Mouse (Mus musculus) lung, embryonic 14.5 days (tissue): ENCODE data around the gene Il27ra. TPM values are rescaled to one million over a fixed set of nuclear protein-coding genes. Genes with fewer than 3 reads are reported as not detected.

ENCODE experiments used
- ATAC-seq: fragments of 200-750 bp; cut with Nextera tagmentation; 2 replicates; pipeline ENCODE4 v1.8.0; 2017; ENCODE audit warnings: mild to moderate bottlenecking, moderate TSS enrichment, moderate library complexity; ENCODE audit not compliant: insufficient read depth
- DNase-seq: peaks from one replicate; pipeline ENCODE4 v3.0.0-alpha.2; 2015
- H3K27ac ChIP-seq: fragments of 300-500 bp; sonication (generic); 2 replicates; pipeline ENCODE4 v1.5.1; 2014; ENCODE audit warnings: low read depth, mild to moderate bottlenecking, moderate library complexity
- H3K27me3 ChIP-seq: fragments of 300-500 bp; sonication (generic); 2 replicates; pipeline ENCODE4 v1.6.1; 2014; ENCODE audit warnings: low read length, control low read depth; ENCODE audit not compliant: insufficient read depth
- H3K36me3 ChIP-seq: fragments of 300-500 bp; sonication (generic); 2 replicates; pipeline ENCODE4 v1.6.1; 2014; ENCODE audit warnings: control low read depth; ENCODE audit not compliant: insufficient read depth
- H3K4me1 ChIP-seq: fragments of 300-500 bp; sonication (generic); 2 replicates; pipeline ENCODE4 v1.6.1; 2014; ENCODE audit warnings: antibody characterized with exemption, control low read depth; ENCODE audit not compliant: insufficient read depth
- H3K4me2 ChIP-seq: fragments of 300-500 bp; sonication (generic); 2 replicates; pipeline ENCODE4 v1.6.1; 2014; ENCODE audit warnings: mild to moderate bottlenecking
- H3K4me3 ChIP-seq: fragments of 300-500 bp; sonication (generic); 2 replicates; pipeline ENCODE4 v1.5.1; 2014; ENCODE audit warnings: low read depth, low read length
- H3K9ac ChIP-seq: fragments of 300-500 bp; sonication (generic); 2 replicates; pipeline ENCODE4 v1.6.1; 2014
- H3K9me3 ChIP-seq: fragments of 300-500 bp; sonication (generic); 2 replicates; pipeline ENCODE4 v1.6.1; 2016; ENCODE audit warnings: low read depth, low read length, control low read depth
- CTCF ChIP-seq: IDR thresholded peaks from 2 replicates; pipeline ENCODE4 v1.5.1; 2016; ENCODE audit warnings: antibody characterized with exemption, low read depth
- WGBS: fragments of 180-500 bp; shearing (Covaris S2); extraction: QIAGEN DNeasy Blood & Tissue Kit; methylation state at CpG from one replicate; pipeline ENCODE4 v1.1.7; 2014; 5-methylcytosine and 5-hydroxymethylcytosine counted together
- polyA plus RNA-seq: library from polyadenylated mRNA; unstranded; fragments of >200 nt; fragmentation: Nextera tagmentation; extraction: Ambion mirVana; gene quantifications from 2 replicates; pipeline ENCODE4 v1.2.1, GENCODE M21; 2014

Gene Il27ra
- polyA plus RNA-seq, 1 experiment from 2014 or later: 1.1 TPM

DNA sequence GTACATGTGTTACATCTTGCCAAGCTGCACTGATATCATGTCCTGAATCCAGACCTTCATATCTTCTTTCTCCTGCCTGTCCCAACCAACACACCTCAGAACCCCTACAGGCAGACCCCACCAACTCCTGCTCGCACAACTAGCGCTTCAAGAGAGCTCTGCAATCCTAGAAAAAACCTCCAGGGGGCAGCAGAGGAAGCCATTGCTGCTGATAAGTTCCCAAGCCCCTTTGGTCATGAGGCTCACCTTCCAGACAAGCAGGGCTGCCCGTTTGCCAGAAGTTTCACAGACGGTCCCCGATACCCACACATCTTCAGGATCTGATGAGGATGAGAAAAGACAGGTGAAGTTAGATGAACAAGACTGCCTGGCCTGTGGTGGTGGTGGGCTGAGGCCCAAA lies 3.3 kb downstream of the Il27ra start:
- DNase-seq (peak; percentile 95), ATAC-seq (no peak)
- WGBS: 4% methylated on average over 5 of the region's 5 CpGs
- peak; percentile 89 for TF ChIP-seq CTCF
- no peak overlapping the region for H3K27ac ChIP-seq
- no peak overlapping the region for H3K4me3 ChIP-seq
- H3K4me2 ChIP-seq: no peak overlapping the region
- no peaks in the 10 kb centered on the region for H3K9me3 ChIP-seq
- H3K27me3 ChIP-seq: peaks cover 28% of the 10 kb centered on the region
- no peaks in the 10 kb centered on the region for H3K36me3 ChIP-seq
- H3K9ac ChIP-seq: no peak overlapping the region
- no peaks in the 10 kb centered on the region for H3K4me1 ChIP-seq

DNA sequence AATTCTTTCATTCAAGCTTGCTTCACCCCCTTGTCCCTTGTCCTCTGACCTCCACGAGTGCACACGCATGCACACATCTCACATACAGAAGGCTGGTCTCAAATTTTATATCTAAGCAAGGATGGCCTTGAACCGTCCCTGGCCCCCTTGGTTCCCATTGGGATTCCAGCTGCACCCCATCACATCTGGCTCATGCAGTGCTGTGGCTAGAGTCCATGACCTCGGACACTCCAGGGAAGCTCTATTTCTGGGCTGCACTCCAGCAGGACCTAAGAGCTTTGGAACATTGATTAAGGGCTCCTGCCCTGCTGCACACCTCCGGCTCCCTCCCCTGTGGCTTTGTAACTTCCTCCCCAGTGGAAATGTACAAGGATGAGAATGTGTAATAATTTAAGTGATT lies 4.4 kb downstream of the Il27ra start:
- ATAC-seq (no peak), DNase-seq (no peak)
- H3K4me3 ChIP-seq: no peak overlapping the region
- 56% methylated on average over 5 of the region's 5 CpGs for WGBS
- no peaks in the 10 kb centered on the region for H3K4me1 ChIP-seq
- H3K27me3 ChIP-seq: peaks cover 18% of the 10 kb centered on the region
- TF ChIP-seq CTCF: no peak
- H3K4me2 ChIP-seq: no peak overlapping the region
- no peak overlapping the region for H3K27ac ChIP-seq
- no peaks in the 10 kb centered on the region for H3K9me3 ChIP-seq
- H3K36me3 ChIP-seq: no peaks in the 10 kb centered on the region
- H3K9ac ChIP-seq: no peak overlapping the region

DNA sequence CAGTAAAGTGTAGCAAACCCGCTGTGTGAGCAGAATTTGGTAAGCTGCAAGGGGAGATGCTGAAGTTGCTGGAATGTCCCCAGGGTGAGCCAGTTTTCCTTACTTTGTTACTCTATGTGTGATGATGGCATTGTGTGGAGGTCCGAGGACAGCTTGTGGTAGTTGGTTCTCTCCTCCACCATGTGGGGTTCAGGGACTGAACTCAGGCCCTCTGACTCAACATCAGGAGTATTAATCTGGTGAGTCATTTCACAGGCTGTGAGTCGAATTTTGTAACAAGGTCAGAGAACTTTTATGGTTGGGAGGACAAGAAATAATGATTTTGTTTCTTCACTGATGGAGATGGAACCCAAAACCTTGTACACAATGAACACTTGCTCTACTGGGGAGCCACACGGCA lies 9.6 kb downstream of the Il27ra start:
- Histone ChIP-seq H3K4me2 (no peak overlapping the region), H3K4me1 (no peaks in the 10 kb centered on the region), H3K9me3 (no peaks in the 10 kb centered on the region), H3K27ac (no peak overlapping the region), H3K9ac (no peak overlapping the region), H3K27me3 (no peaks in the 10 kb centered on the region), H3K36me3 (no peaks in the 10 kb centered on the region), H3K4me3 (no peak overlapping the region)
- DNase-seq (no peak), ATAC-seq (no peak)
- TF ChIP-seq CTCF: no peak
- WGBS: 69% methylated on average over 4 of the region's 4 CpGs

DNA sequence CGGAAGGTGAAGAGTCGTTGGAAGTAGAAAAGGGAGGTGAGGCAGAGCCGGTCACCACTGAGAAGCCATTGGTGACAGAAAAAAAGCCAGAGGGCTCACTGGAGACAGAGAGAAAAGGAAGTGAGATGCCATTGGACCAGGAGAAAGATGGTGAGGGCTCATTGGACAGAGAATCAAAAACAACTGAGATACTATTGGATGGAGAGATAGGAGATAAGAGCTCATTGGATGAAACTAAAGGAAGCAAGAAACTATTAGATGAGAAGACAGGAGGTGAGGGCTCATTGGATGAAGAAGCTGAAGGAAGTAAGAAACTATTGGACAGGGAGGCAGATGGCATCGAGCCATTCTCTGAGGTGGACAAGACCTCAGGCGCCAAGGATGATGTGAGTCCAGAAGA lies 13.1 kb downstream of the Il27ra start:
- H3K4me2 ChIP-seq: no peak overlapping the region
- 79% methylated on average over 5 of the region's 5 CpGs for WGBS

DNA sequence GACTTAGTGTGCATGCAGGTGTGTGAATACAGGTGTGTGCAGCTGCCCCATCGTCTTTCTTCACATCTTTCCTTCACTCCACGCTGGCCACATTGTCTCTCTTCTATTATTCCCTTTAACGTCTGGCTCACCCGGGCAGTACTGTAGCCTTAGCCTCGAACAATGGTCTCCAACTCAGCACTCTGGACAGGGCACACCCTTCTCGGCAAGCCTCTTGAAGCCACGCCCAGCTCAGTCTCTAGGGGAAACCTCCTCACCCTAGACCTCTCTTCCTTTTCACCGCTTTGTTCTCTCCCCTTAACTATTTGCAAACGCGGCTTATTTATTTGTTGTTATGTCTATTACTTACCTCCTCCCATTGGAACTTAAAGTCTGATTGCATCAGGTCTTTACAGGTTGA lies 14.9 kb downstream of the Il27ra start:
- peak; percentile 70 for DNase-seq
- Histone ChIP-seq H3K9ac (no peak overlapping the region), H3K27me3 (peaks cover 20% of the 10 kb centered on the region; the same call in 1 of the 2 replicates), H3K9me3 (no peaks in the 10 kb centered on the region), H3K27ac (no peak overlapping the region), H3K36me3 (no peaks in the 10 kb centered on the region), H3K4me2 (no peak overlapping the region), H3K4me3 (no peak overlapping the region), H3K4me1 (peaks cover 13% of the 10 kb centered on the region)
- 16% methylated on average over 10 of the region's 10 CpGs for WGBS
- no peak for ATAC-seq
- no peak for TF ChIP-seq CTCF

More for the DNA sequence above, 13.1 kb downstream of the Il27ra start:
- Histone ChIP-seq H3K9ac (no peak overlapping the region), H3K27ac (no peak overlapping the region), H3K9me3 (no peaks in the 10 kb centered on the region), H3K4me1 (peaks cover 6% of the 10 kb centered on the region; the same call in 1 of the 2 replicates), H3K4me3 (no peak overlapping the region), H3K27me3 (peaks cover 20% of the 10 kb centered on the region; the same call in 1 of the 2 replicates), H3K36me3 (no peaks in the 10 kb centered on the region)
- DNase-seq (no peak), ATAC-seq (no peak)
- no peak for TF ChIP-seq CTCF

DNA sequence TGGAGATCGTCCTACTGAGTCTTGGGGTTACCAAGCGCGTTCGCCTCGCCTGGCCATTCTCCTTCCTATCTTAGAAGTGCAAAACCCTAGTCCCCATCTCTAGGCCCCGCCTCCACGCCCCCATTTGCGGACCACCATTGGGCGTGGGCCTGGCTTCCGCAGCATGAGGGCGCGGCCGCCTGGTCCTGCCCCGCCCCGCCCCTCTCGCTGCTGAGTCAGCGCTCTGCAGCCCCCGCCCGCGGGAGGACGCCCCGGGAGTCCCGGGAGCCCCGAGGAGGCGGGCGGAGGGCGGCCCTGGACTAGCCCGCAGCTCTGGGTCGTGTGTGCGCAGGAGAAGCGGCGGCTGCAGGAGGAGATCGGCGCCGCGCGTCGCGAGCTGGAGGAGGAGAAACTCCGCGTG lies 16.5 kb downstream of the Il27ra start:
- 2% methylated on average over 41 of the region's 41 CpGs for WGBS
- ATAC-seq: peak; percentile 68; the same call in 1 of the 2 replicates
- Histone ChIP-seq H3K4me2 (peak overlapping the region; percentile 85), H3K4me1 (peaks cover 15% of the 10 kb centered on the region), H3K9ac (peak overlapping the region; percentile 41; the same call in 1 of the 2 replicates), H3K36me3 (no peaks in the 10 kb centered on the region), H3K4me3 (peak overlapping the region; percentile 42), H3K27ac (no peak overlapping the region), H3K9me3 (no peaks in the 10 kb centered on the region), H3K27me3 (peaks cover 20% of the 10 kb centered on the region; the same call in 1 of the 2 replicates)
- TF ChIP-seq CTCF: no peak
- peak; percentile 82 for DNase-seq

DNA sequence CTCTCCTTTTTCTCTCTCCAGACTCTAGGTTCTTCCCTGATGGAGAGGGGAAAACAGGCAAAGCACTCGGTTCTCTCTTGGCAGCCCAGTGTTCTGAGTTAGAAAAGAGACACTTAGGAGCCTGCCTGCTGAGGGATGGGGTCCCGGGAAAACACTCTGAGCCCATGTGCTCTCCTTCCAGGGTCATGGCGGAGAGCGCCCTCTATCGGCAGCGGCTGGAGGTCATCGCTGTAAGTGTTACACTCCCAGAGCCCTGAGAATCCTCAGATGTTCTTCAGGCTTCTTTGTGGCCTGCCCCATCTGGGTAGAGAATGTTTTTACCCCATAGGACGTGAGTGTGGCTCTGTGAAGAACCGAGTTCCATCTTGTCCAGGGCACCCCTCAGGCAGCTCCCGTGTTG lies 18.2 kb downstream of the Il27ra start:
- peak; percentile 77 for TF ChIP-seq CTCF
- Histone ChIP-seq H3K4me2 (no peak overlapping the region), H3K27ac (no peak overlapping the region), H3K9me3 (no peaks in the 10 kb centered on the region), H3K4me1 (peaks cover 15% of the 10 kb centered on the region), H3K9ac (no peak overlapping the region), H3K36me3 (no peaks in the 10 kb centered on the region), H3K4me3 (no peak overlapping the region), H3K27me3 (peaks cover 20% of the 10 kb centered on the region; the same call in 1 of the 2 replicates)
- 14% methylated on average over 10 of the region's 10 CpGs for WGBS
- peak; percentile 76 for DNase-seq
- no peak for ATAC-seq

DNA sequence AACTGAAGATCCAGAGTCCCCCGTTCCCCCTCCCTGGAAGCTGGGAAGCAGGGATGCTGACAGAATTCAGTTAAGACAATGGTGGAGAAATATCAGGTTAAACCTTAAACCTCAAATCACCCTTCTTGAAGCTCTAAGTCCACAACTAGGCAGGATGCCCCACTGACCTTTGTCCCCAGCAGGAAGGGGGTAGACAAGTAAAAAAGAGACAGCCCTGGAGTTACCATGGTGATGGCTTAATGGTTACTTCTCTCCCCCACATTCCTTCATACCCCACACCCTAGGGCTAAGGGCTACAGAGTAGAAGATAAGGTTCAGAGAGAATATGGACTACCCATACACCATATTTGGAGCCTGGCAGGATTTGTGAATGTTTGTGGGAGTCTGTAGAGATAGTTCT lies 18.8 kb downstream of the Il27ra start:
- 44% methylated on average over 1 of the region's 1 CpGs for WGBS
- H3K4me2 ChIP-seq: 0 out of 2 replicates have a peak overlapping the region, but pooled peaks have one; percentile 12
- peaks cover 15% of the 10 kb centered on the region for H3K4me1 ChIP-seq
- no peak overlapping the region for H3K9ac ChIP-seq
- peaks cover 20% of the 10 kb centered on the region; the same call in 1 of the 2 replicates for H3K27me3 ChIP-seq
- DNase-seq (no peak), ATAC-seq (no peak)
- no peaks in the 10 kb centered on the region for H3K36me3 ChIP-seq
- no peak overlapping the region for H3K27ac ChIP-seq
- no peaks in the 10 kb centered on the region for H3K9me3 ChIP-seq
- no peak for TF ChIP-seq CTCF
- no peak overlapping the region for H3K4me3 ChIP-seq
